Mouse (Mus musculus) midbrain, embryonic 16.5 days (tissue): ENCODE data around the gene Zfp846. TPM values are rescaled to one million over a fixed set of nuclear protein-coding genes. Genes with fewer than 3 reads are reported as not detected.
"Not testable (repeated sequence)": the region's sequence is repeated elsewhere in the genome, so short reads cannot be mapped to it uniquely, and the experiment has no call there.

Source experiments
- ATAC-seq: fragments of 200-750 bp; cut with Nextera tagmentation; 2 replicates; pipeline ENCODE4 v1.8.0; 2017; ENCODE audit warnings: moderate TSS enrichment
- H3K27ac ChIP-seq: fragments of 300-500 bp; sonication (generic); 2 replicates; pipeline ENCODE4 v1.5.1; 2014; ENCODE audit warnings: mild to moderate bottlenecking, low read length, mixed read lengths
- H3K27me3 ChIP-seq: fragments of 300-500 bp; sonication (generic); 2 replicates; pipeline ENCODE4 v1.6.1; 2014; ENCODE audit warnings: low read depth, low read length, mixed read lengths; ENCODE audit not compliant: control insufficient read depth, insufficient read depth
- H3K36me3 ChIP-seq: fragments of 300-500 bp; sonication (generic); 2 replicates; pipeline ENCODE4 v1.6.1; 2014; ENCODE audit warnings: mild to moderate bottlenecking, low read length, moderate library complexity, mixed read lengths; ENCODE audit not compliant: control insufficient read depth, insufficient read depth
- H3K4me1 ChIP-seq: fragments of 300-500 bp; sonication (generic); 2 replicates; pipeline ENCODE4 v1.6.1; 2014; ENCODE audit warnings: mild to moderate bottlenecking, low read length, mixed read lengths; ENCODE audit not compliant: control insufficient read depth, insufficient read depth
- H3K4me2 ChIP-seq: fragments of 300-500 bp; sonication (generic); 2 replicates; pipeline ENCODE4 v1.6.1; 2014; ENCODE audit warnings: mild to moderate bottlenecking, low read length, mixed read lengths
- H3K4me3 ChIP-seq: fragments of 300-500 bp; sonication (generic); 2 replicates; pipeline ENCODE4 v1.5.1; 2014; ENCODE audit warnings: low read depth, mild to moderate bottlenecking, low read length, moderate library complexity, mixed read lengths
- H3K9ac ChIP-seq: fragments of 300-500 bp; sonication (generic); 2 replicates; pipeline ENCODE4 v1.6.1; 2014; ENCODE audit warnings: low read depth, low read length, mixed read lengths
- H3K9me3 ChIP-seq: fragments of 300-500 bp; sonication (generic); replicated peaks from 2 replicates; pipeline ENCODE4 v1.6.1; 2014; ENCODE audit warnings: mild to moderate bottlenecking, low read length, mixed read lengths; ENCODE audit not compliant: control insufficient read depth, poor library complexity, severe bottlenecking
- WGBS: fragments of 180-500 bp; shearing (Covaris S2); extraction: QIAGEN DNeasy Blood & Tissue Kit; methylation state at CpG from one replicate; pipeline ENCODE4 v1.1.7; 2014; 5-methylcytosine and 5-hydroxymethylcytosine counted together
- polyA plus RNA-seq: library from polyadenylated mRNA; unstranded; fragments of >200 nt; fragmentation: Nextera tagmentation; extraction: Ambion mirVana; gene quantifications from 2 replicates; pipeline ENCODE4 v1.2.1, GENCODE M21; 2015

The Zfp846 gene
- polyA plus RNA-seq, 1 experiment from 2014 or later = 55.5 TPM

DNA sequence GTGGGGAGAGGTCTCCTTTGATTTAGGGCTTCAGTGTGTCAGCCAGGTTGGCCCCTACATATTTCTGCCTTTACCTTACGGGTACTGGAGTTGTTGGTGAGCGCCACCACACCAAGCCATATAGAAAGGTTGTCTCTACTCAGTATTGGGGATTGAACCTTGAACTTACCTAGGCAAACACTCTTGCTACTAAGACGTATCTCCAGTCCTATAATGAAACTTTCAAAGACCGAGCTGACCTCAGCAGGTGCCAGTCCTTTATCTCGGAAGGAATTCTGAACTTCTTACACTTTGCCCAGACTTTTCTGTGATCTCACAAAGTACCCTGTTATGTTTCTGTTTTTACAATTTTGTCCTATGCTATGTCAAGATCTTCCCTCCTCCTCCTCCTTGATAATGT, 30.9 kb downstream of the Zfp846 start:
- 83% methylated on average over 5 of the region's 5 CpGs for WGBS
- no peaks in the 10 kb centered on the region for H3K9me3 ChIP-seq

DNA sequence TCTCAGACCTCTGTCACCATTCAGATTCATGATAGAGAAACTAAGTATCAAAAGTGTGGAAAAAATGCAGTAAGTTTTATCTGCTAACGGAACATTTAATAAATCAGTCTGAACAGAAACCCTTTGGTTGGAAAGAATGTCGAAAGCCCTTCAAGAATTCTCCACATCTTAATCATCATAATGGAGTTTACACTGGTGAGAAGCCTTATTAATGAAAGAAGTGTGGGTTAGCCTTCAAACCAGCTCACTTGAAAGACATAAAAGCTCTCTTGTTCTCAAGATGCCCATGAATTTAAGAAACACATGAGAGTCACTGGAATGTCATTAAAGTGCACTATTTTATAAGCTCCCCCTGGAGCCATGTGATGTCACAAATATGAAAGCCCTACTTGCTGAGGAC, 35.6 kb downstream of the Zfp846 start:
- Histone ChIP-seq H3K9me3 (no peaks in the 10 kb centered on the region), H3K4me1 (no peaks in the 10 kb centered on the region), H3K36me3 (no peaks in the 10 kb centered on the region; the same call in 1 of the 2 replicates), H3K27ac (no peak overlapping the region), H3K9ac (no peak overlapping the region), H3K4me3 (no peak overlapping the region), H3K4me2 (no peak overlapping the region), H3K27me3 (no peaks in the 10 kb centered on the region)
- no peak for ATAC-seq
- 92% methylated on average over 2 of the region's 2 CpGs for WGBS

More for the DNA sequence above, 30.9 kb downstream of the Zfp846 start:
- no peak overlapping the region for H3K4me3 ChIP-seq
- no peak overlapping the region for H3K4me2 ChIP-seq
- peaks cover 3% of the 10 kb centered on the region; the same call in 1 of the 2 replicates for H3K4me1 ChIP-seq
- no peak for ATAC-seq
- no peaks in the 10 kb centered on the region for H3K27me3 ChIP-seq
- no peak overlapping the region for H3K9ac ChIP-seq
- peaks cover 5% of the 10 kb centered on the region for H3K36me3 ChIP-seq
- no peak overlapping the region for H3K27ac ChIP-seq

DNA sequence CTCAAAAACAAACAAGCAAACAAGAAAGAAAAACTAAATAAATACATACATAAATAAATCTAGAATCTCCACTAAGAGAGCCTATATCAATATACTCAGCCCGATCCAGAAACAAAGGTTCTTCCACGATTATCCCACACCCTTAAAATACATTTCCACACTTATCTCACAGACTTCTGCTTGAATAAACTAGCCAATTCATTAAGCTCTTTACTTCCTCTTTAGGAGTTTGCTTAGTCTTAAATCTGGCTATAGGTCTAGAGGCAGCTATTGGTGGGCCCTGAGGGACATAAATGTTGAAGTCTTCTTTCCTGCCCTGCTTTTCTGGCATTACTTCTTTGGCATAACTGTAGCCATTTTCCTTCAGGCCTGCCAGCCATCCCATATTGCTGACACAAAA, 50.2 kb downstream of the Zfp846 start:
- 96% methylated on average over 2 of the region's 2 CpGs for WGBS

DNA sequence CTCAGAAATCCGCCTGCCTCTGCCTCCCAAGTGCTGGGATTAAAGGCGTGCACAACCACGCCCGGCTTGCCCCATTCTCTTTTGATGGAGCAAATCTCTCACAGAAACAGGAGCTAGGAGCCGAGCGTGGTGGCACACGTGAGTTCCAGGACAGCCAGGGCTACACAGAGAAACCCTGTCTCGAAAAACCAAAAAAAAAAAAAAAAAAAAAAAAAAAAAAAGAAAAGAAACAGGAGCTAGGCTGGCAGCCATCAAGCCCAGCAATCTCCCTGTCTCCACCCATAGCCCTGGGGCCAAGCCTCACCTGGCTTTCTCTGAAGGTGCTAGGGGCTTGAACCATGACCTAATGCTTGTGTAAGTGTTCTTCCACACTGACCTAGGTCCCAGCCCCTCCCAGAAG, 54.6 kb downstream of the Zfp846 start:
- H3K9me3 ChIP-seq, H3K4me3 ChIP-seq, ATAC-seq, H3K4me2 ChIP-seq, H3K4me1 ChIP-seq, H3K9ac ChIP-seq, H3K27me3 ChIP-seq, H3K27ac ChIP-seq: not testable (repeated sequence)
- H3K36me3 ChIP-seq = peaks cover 11% of the 10 kb centered on the region
- 93% methylated on average over 8 of the region's 8 CpGs for WGBS

More for the DNA sequence above, 50.2 kb downstream of the Zfp846 start:
- Histone ChIP-seq H3K4me3 (no peak overlapping the region), H3K4me1 (no peaks in the 10 kb centered on the region), H3K9me3 (no peaks in the 10 kb centered on the region), H3K27ac (no peak overlapping the region), H3K27me3 (no peaks in the 10 kb centered on the region), H3K36me3 (peaks cover 3% of the 10 kb centered on the region; the same call in 1 of the 2 replicates), H3K9ac (no peak overlapping the region), H3K4me2 (no peak overlapping the region)
- ATAC-seq = no peak

DNA sequence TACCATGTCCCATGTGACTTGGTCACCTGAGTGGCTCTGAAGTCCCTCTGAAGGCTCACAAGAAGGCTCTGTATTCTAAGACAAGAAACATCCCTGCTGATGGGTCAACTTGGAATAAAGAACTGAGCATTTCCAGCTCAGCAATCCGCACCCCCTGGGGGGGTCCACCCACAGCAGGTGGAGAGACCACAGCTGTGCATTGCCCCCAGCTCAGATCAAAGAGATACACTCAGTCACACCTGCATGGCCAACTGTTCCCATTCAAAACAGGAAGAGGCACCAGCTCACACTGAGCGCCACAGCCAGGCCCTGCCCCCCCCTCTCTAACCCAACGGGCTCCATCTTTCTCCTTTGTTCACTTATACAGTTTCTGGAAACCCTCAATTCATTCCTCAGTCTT, 55.2 kb downstream of the Zfp846 start:
- Histone ChIP-seq H3K27me3 (no peaks in the 10 kb centered on the region), H3K9ac (no peak overlapping the region), H3K27ac (no peak overlapping the region), H3K4me1 (peaks cover 11% of the 10 kb centered on the region), H3K4me3 (no peak overlapping the region), H3K36me3 (peaks cover 11% of the 10 kb centered on the region), H3K9me3 (no peaks in the 10 kb centered on the region), H3K4me2 (no peak overlapping the region)
- ATAC-seq = no peak
- WGBS = 81% methylated on average over 3 of the region's 3 CpGs

DNA sequence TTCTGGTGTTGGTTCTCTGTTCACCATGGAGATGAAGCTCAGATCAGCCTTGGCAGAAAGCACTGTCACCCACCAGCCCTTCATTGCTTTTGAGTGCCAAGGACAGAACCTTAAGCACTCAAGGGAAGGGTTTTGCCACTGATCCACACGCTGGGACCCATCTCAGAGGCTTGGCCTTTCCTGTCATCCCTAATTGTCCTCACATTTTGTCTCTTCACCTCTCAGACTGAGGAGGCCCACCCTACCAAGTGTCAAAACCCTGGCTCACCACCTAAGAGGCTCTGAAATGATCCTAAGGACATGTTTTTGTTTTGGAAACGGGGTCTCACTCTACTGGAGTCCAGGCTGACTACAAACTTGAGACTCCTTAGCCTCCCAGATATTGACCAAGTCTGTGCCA, 55.7 kb downstream of the Zfp846 start:
- no peaks in the 10 kb centered on the region for H3K9me3 ChIP-seq
- 85% methylated on average over 2 of the region's 2 CpGs for WGBS

DNA sequence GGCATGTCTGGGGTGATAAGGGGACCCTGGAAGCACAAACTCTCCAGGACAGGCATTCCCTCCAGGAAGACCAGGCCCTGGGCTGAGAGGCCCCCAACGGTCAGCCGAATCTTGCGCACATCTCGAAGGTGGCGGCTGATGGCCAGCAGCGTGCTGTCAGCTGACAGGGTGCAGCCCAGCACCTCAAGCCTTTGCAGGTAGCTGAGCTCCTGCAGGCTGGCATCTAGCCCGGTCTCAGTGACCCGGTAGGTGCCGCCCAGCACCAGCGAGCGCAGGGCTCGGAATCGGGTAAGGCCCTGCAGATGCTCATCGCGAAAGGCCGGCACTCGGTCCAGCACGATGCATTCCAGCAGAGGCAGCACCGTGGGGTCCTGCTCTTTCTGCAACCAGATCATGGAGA, 57.5 kb downstream of the Zfp846 start:
- no peak overlapping the region for H3K4me2 ChIP-seq
- no peak overlapping the region for H3K27ac ChIP-seq
- H3K27me3 ChIP-seq = no peaks in the 10 kb centered on the region
- no peak overlapping the region for H3K4me3 ChIP-seq
- no peak overlapping the region for H3K9ac ChIP-seq
- H3K4me1 ChIP-seq = peaks cover 20% of the 10 kb centered on the region
- H3K36me3 ChIP-seq = peaks cover 11% of the 10 kb centered on the region
- WGBS = 94% methylated on average over 19 of the region's 19 CpGs
- ATAC-seq = no peak
- no peaks in the 10 kb centered on the region for H3K9me3 ChIP-seq

More for the DNA sequence above, 55.7 kb downstream of the Zfp846 start:
- peaks cover 11% of the 10 kb centered on the region for H3K36me3 ChIP-seq
- H3K4me2 ChIP-seq = no peak overlapping the region
- ATAC-seq = no peak
- no peaks in the 10 kb centered on the region for H3K27me3 ChIP-seq
- no peak overlapping the region for H3K27ac ChIP-seq
- no peak overlapping the region for H3K4me3 ChIP-seq
- no peak overlapping the region for H3K9ac ChIP-seq
- peaks cover 15% of the 10 kb centered on the region for H3K4me1 ChIP-seq

DNA sequence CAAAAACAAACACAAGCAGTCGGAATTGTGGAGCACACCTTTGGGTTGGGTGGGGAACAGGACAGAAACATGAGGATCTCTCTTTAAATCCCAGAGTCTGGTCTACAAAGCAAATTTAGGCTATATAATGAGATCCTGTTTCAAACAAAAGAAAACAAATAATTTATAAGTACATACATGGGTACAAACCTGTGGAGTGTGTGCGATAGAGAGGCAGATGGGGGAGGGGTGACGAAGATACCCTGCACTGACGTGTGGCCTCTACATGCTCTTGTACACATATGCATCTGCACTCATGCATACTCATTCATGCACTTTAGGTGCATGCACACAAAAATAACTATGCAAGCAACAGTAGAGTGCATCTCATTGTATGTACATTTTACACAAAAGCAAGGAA, 58.4 kb downstream of the Zfp846 start:
- 91% methylated on average over 4 of the region's 4 CpGs for WGBS
- Histone ChIP-seq H3K9me3 (no peaks in the 10 kb centered on the region), H3K4me3 (no peak overlapping the region), H3K27ac (no peak overlapping the region), H3K4me1 (peaks cover 23% of the 10 kb centered on the region), H3K4me2 (no peak overlapping the region), H3K36me3 (peaks cover 11% of the 10 kb centered on the region), H3K27me3 (no peaks in the 10 kb centered on the region), H3K9ac (no peak overlapping the region)
- no peak for ATAC-seq

DNA sequence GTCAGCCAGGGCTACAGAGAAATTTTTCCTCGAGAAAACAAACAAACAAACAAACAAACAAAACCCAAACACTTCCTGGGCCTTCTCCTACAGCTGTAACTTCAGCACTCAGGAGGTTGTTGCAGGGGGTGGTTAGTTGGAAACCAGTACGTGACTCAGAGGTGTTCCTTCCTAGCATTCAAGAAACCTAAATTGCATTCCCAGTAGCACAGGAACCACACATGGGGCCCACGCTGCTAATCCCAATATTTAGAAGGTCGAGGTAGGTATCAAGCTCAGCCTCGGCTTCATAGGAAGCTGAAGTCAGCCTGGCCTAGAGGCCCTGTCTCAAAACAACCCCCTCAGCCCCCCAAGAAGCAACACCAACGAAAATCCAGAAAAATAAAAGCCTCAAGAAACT, 60.4 kb downstream of the Zfp846 start:
- WGBS = 31% methylated on average over 6 of the region's 6 CpGs
- Histone ChIP-seq H3K4me1 (peaks cover 29% of the 10 kb centered on the region), H3K27ac (no peak overlapping the region), H3K36me3 (peaks cover 11% of the 10 kb centered on the region), H3K27me3 (no peaks in the 10 kb centered on the region), H3K9ac (peak overlapping the region; percentile 89), H3K4me3 (peak overlapping the region; percentile 84), H3K9me3 (no peaks in the 10 kb centered on the region), H3K4me2 (peak overlapping the region; percentile 99)
- ATAC-seq = no peak
